Mouse (Mus musculus) c-Kit-positive CD71-positive TER-119-negative erythroid progenitor cells, embryonic 14.5 days (primary cell): ENCODE measurements at regions not wholly inside any gene's neighbourhood (a gene's known extent, or its start where the extent isn't known, plus 50 kb on each side); places are given as distances from the start of the nearest gene placed in this dataset.

Experiments used
- DNase-seq: peaks from one replicate; pipeline ENCODE4 v3.0.0-alpha.2; 2013; ENCODE audit warnings: low read depth

GRCm38 (mm10) chr1:13941351-13941750 is 2151.8 kb downstream of the 4930444P10Rik start:
- DNase-seq: no peak

GRCm38 (mm10) chr1:13938344-13938743 is 2154.8 kb downstream of the 4930444P10Rik start:
- DNase-seq: no peak

GRCm38 (mm10) chr1:13935938-13936491 is 2157.1 kb downstream of the 4930444P10Rik start:
- no peak for DNase-seq

- DNase-seq: no peak
Observed at GRCm38 (mm10) chr1:13928679-13929078, 2164.4 kb downstream of the 4930444P10Rik start.

- no peak for DNase-seq
Observed at GRCm38 (mm10) chr1:13927964-13928363, 2165.2 kb downstream of the 4930444P10Rik start.

GRCm38 (mm10) chr1:13925994-13926393 is 2167.1 kb downstream of the 4930444P10Rik start:
- no peak for DNase-seq

- DNase-seq: no peak
Observed at GRCm38 (mm10) chr1:13915216-13915615, 2177.9 kb downstream of the 4930444P10Rik start.

- no peak for DNase-seq
Observed at GRCm38 (mm10) chr1:13879126-13879525, 2214.0 kb downstream of the 4930444P10Rik start.

GRCm38 (mm10) chr1:13873925-13874324 is 2219.2 kb downstream of the 4930444P10Rik start:
- DNase-seq: no peak

- DNase-seq: no peak
Observed at GRCm38 (mm10) chr1:13872536-13872935, 2220.6 kb downstream of the 4930444P10Rik start.

GRCm38 (mm10) chr1:13870631-13871286 is 2222.4 kb downstream of the 4930444P10Rik start:
- no peak for DNase-seq

- DNase-seq: no peak
Observed at GRCm38 (mm10) chr1:13865713-13866112, 2227.4 kb downstream of the 4930444P10Rik start.

- DNase-seq: no peak
Observed at GRCm38 (mm10) chr1:13863712-13864111, 2229.4 kb downstream of the 4930444P10Rik start.

- no peak for DNase-seq
Observed at GRCm38 (mm10) chr1:13861070-13861511, 2232.0 kb downstream of the 4930444P10Rik start.

- no peak for DNase-seq
Observed at GRCm38 (mm10) chr1:13860469-13860868, 2232.7 kb downstream of the 4930444P10Rik start.

GRCm38 (mm10) chr1:13859723-13860122 is 2233.4 kb downstream of the 4930444P10Rik start:
- no peak for DNase-seq

- no peak for DNase-seq
Observed at GRCm38 (mm10) chr1:13858371-13859018, 2234.6 kb downstream of the 4930444P10Rik start.

- DNase-seq: no peak
Observed at GRCm38 (mm10) chr1:13856998-13857397, 2236.1 kb downstream of the 4930444P10Rik start.

- DNase-seq: no peak
Observed at GRCm38 (mm10) chr1:13851144-13851543, 2242.0 kb downstream of the 4930444P10Rik start.

GRCm38 (mm10) chr1:13849071-13849470 is 2244.1 kb downstream of the 4930444P10Rik start:
- DNase-seq: no peak

GRCm38 (mm10) chr1:13846336-13846865 is 2246.7 kb downstream of the 4930444P10Rik start:
- DNase-seq: no peak

- DNase-seq: no peak
Observed at GRCm38 (mm10) chr1:13840309-13840622, 2252.9 kb downstream of the 4930444P10Rik start.
